Mouse (Mus musculus) megakaryocyte, embryonic 14.5 days (primary cell): ENCODE measurements around the gene Flad1. TPM values are rescaled to one million over a fixed set of nuclear protein-coding genes. Genes with fewer than 3 reads are reported as not detected.

Experiments used
- H3K27me3 ChIP-seq: replicated peaks from 2 replicates; pipeline ENCODE3; 2012; ENCODE audit warnings: inconsistent platforms
- H3K36me3 ChIP-seq: replicated peaks from 2 replicates; pipeline ENCODE3; 2012; ENCODE audit warnings: low read length, inconsistent platforms, mixed read lengths
- H3K4me1 ChIP-seq: 2 replicates; pipeline ENCODE4 v1.6.1; 2012; ENCODE audit warnings: inconsistent platforms
- H3K4me3 ChIP-seq: replicated peaks from 2 replicates; pipeline ENCODE3; 2012; ENCODE audit warnings: moderate library complexity, mild to moderate bottlenecking, inconsistent platforms
- H3K9me3 ChIP-seq: 2 replicates; pipeline ENCODE4 v1.6.1; 2012; ENCODE audit warnings: inconsistent platforms
- FLI1 ChIP-seq: IDR thresholded peaks from 2 replicates; pipeline ENCODE4 v1.6.1; 2012; ENCODE audit warnings: low read length, inconsistent platforms, mixed read lengths
- GATA1 ChIP-seq: IDR thresholded peaks from 3 replicates; pipeline ENCODE4 v1.6.1; 2012; ENCODE audit warnings: mixed read lengths, low read length, inconsistent platforms, borderline replicate concordance
- polyA plus RNA-seq: library from polyadenylated mRNA; stranded (reverse); fragments of >175 nt; gene quantifications from 2 replicates; pipeline ENCODE4 v1.2.3, GENCODE M21; 2012; ENCODE audit warnings: low replicate concordance; ENCODE audit not compliant: insufficient read depth

The Flad1 gene
- polyA plus RNA-seq, 1 experiment: 23.4 TPM

DNA sequence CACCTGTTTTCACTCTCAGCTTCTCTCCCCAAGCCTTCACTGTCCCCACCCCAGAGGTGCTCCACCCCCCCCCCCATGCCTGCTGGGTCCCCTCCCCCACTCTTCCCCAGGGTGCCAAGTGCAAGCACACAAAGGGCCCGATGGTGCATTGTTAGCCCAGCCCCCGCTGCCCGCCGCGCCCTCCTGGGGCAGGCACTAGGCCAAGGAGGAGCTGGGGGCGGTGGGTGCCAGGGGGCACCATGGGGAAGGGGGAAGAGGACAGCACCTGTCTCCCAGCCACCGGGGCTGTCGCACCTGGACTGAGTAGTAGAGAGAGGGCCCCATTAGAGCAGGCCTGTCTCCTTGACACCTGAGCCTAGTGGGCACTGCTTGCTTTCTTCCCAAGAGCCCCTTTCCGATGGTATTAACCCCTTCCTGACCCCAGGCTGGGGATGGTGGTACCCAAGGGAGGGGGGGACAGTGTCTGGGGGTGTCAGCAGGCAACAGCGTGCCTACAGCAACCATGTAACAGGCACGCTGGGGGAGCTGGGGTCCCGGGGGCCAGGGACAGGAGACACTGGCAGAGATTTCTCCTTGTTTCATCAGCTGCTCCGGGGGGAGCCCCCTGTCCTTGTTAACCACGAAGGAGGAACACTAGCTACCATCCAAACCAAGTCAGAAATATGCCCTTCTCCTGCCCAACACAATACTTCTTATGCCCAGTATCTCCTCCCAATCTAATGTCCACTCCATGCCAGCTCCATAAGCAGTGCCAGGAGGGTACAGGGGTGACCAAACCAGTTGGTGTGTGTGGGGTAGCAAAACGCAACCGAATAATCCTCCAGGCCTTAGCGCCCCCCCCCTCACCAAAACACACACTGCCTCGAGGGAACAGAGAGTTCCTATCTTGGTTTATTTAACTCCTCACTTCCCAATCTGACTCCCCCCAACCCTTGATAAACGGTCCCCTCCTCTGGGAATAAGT, 20.7 kb downstream of the Flad1 start:
- H3K9me3 ChIP-seq: no peaks in the 10 kb centered on the region
- H3K4me1 ChIP-seq: peaks cover 72% of the 10 kb centered on the region
- peak overlapping the region; percentile 97 for H3K4me3 ChIP-seq
- peaks cover 38% of the 10 kb centered on the region for H3K36me3 ChIP-seq
- H3K27me3 ChIP-seq: peaks cover 2% of the 10 kb centered on the region
- TF ChIP-seq FLI1 (no peak), GATA1 (no peak)

DNA sequence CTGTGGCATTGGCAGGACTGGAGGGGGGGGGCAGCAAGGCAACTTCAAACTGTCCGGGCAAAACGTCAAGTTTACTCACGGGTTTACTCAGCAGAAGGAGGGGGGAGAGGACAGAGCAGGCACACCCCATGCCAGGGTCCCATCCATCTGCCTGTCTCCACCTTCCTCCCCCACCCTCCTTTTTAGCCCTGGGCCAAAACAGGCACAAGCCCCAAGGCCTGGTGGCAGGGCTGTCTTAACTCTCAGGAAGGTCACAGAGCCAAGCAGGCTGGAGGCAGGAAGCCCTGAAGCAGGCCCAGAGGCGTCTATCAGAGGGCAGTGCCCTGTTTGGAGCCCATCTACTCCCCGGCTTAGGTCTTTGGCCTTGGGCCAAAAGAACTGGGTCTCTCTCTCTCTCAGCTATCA, 21.6 kb downstream of the Flad1 start:
- Histone ChIP-seq H3K4me3 (peak overlapping the region; percentile 69), H3K27me3 (peaks cover 2% of the 10 kb centered on the region), H3K36me3 (peaks cover 46% of the 10 kb centered on the region), H3K4me1 (peaks cover 74% of the 10 kb centered on the region), H3K9me3 (no peaks in the 10 kb centered on the region)
- TF ChIP-seq FLI1: no peak
- TF ChIP-seq GATA1: no peak

GRCm38 (mm10) chr3:89388901-89389740, 22.5 kb downstream of the Flad1 start:
- Histone ChIP-seq H3K9me3 (no peaks in the 10 kb centered on the region), H3K36me3 (peaks cover 53% of the 10 kb centered on the region), H3K4me3 (peak overlapping the region; percentile 75), H3K4me1 (peaks cover 82% of the 10 kb centered on the region), H3K27me3 (peaks cover 3% of the 10 kb centered on the region)
- TF ChIP-seq GATA1 (no peak), FLI1 (no peak)

DNA sequence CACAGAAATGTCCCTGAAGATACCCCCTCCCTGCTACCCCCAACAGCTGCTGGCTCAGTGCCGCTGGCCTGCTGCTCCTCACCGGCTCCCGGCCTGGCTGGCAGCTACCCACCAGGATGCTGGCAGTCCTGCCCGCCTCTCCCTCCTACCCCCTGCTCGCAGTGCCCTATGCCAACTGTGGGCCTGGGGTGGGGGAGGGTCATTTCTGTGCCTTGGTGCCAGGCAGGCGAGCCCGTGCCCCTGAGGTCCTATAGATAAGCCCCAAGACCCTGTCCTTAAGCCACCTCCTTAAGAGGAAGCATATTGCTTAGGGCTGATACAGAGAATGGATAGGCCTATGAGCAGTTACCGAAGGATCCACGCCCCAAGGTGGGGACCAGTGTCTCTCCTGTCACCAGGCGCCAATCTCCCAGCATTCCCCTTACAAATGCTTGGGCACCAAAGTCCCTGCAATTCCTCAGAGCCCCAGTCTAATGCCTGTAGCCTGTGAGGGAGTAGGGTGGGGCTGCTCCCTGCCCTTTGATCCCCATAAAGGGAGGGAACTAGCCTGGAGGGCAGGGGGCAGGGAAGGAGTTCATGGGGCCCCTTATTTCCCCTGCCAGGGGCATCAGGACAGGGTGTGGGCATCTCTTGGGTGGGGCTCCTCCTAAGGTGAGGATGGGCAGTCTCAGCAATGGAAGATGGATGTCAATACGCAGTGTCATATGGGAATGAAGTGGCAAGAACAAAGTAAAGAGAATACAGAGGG, 23.4 kb downstream of the Flad1 start:
- TF ChIP-seq GATA1 (no peak), FLI1 (no peak)
- peak overlapping the region; percentile 77 for H3K4me3 ChIP-seq
- H3K4me1 ChIP-seq: peaks cover 90% of the 10 kb centered on the region
- no peaks in the 10 kb centered on the region for H3K9me3 ChIP-seq
- H3K27me3 ChIP-seq: peaks cover 5% of the 10 kb centered on the region
- peaks cover 61% of the 10 kb centered on the region for H3K36me3 ChIP-seq

- H3K27me3 ChIP-seq: peaks cover 5% of the 10 kb centered on the region
- TF ChIP-seq FLI1 (no peak), GATA1 (no peak)
- peak overlapping the region; percentile 71 for H3K4me3 ChIP-seq
- H3K9me3 ChIP-seq: no peaks in the 10 kb centered on the region
- peaks cover 68% of the 10 kb centered on the region for H3K36me3 ChIP-seq
- H3K4me1 ChIP-seq: peaks cover 91% of the 10 kb centered on the region
Measured at GRCm38 (mm10) chr3:89387632-89388031, 24.0 kb downstream of the Flad1 start.

- Histone ChIP-seq H3K4me1 (peaks cover 91% of the 10 kb centered on the region), H3K36me3 (peaks cover 77% of the 10 kb centered on the region), H3K4me3 (peak overlapping the region; percentile 46), H3K9me3 (no peaks in the 10 kb centered on the region), H3K27me3 (peaks cover 5% of the 10 kb centered on the region)
- TF ChIP-seq FLI1: no peak
- no peak for TF ChIP-seq GATA1
Measured at GRCm38 (mm10) chr3:89386438-89387420, 24.9 kb downstream of the Flad1 start.

GRCm38 (mm10) chr3:89385451-89385850, 26.2 kb downstream of the Flad1 start:
- TF ChIP-seq GATA1 (no peak), FLI1 (no peak)
- peaks cover 5% of the 10 kb centered on the region for H3K27me3 ChIP-seq
- H3K4me3 ChIP-seq: peak overlapping the region; percentile 82
- H3K36me3 ChIP-seq: peaks cover 89% of the 10 kb centered on the region
- H3K9me3 ChIP-seq: no peaks in the 10 kb centered on the region
- peaks cover 78% of the 10 kb centered on the region for H3K4me1 ChIP-seq

DNA sequence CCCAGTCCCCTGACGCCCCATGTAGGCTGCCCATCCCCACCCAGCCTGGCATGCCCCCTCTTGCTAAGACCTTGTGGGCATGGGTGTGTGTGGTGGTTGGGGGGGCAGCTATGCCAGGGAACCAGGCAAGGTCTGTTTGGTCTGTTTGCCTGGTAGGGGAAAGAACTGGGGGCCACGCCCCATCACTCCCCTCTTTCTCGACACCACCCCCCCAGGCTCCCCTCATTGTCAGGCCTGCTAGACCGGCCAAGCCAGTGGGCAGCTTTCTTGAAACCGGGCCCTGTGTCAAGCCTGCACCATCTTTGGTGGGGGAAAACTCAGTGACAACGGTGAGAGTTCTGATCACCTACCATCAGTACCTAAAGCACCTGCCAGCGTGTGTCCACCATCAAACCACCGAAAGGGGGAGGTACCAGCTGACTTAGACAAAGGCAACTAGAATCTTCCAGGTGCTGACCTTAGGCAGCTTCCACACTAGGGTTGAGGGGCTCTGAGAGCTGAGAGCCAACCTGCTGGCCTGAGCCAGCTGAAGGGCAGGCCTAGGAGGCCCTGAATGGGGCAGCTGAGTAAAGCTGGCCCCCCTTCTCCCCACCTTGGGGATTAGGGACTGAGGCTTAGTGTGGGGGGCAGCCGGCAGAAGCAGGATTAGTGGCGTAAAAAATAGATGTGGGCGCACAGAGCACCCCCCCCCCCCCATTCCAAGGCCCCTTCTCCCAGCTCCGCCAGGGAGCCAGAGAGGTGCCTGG, 27.2 kb downstream of the Flad1 start:
- Histone ChIP-seq H3K4me1 (peaks cover 70% of the 10 kb centered on the region), H3K9me3 (no peaks in the 10 kb centered on the region), H3K4me3 (peak overlapping the region; percentile 28), H3K27me3 (peaks cover 5% of the 10 kb centered on the region), H3K36me3 (peaks cover 90% of the 10 kb centered on the region)
- TF ChIP-seq GATA1 (no peak), FLI1 (no peak)
